Mouse (Mus musculus) lung, embryonic 15.5 days (tissue): ENCODE results near the gene Pcare. TPM values are rescaled to one million over a fixed set of nuclear protein-coding genes. Genes with fewer than 3 reads are reported as not detected.

ENCODE experiments used
- ATAC-seq: fragments of 200-750 bp; cut with Nextera tagmentation; 2 replicates; pipeline ENCODE4 v1.8.0; 2017; ENCODE audit warnings: moderate number of reproducible peaks, borderline replicate concordance; ENCODE audit not compliant: low FRiP score, low TSS enrichment; ENCODE audit errors: extremely low read depth
- H3K27ac ChIP-seq: fragments of 300-500 bp; sonication (generic); 2 replicates; pipeline ENCODE4 v1.5.1; 2015; ENCODE audit warnings: moderate library complexity, mild to moderate bottlenecking, inconsistent platforms
- H3K27me3 ChIP-seq: fragments of 300-500 bp; sonication (generic); 2 replicates; pipeline ENCODE4 v1.6.1; 2015; ENCODE audit warnings: inconsistent platforms
- H3K36me3 ChIP-seq: fragments of 300-500 bp; sonication (generic); 2 replicates; pipeline ENCODE4 v1.6.1; 2015; ENCODE audit warnings: inconsistent platforms
- H3K4me1 ChIP-seq: fragments of 300-500 bp; sonication (generic); 2 replicates; pipeline ENCODE4 v1.6.1; 2015; ENCODE audit warnings: inconsistent platforms
- H3K4me2 ChIP-seq: fragments of 300-500 bp; sonication (generic); 2 replicates; pipeline ENCODE4 v1.6.1; 2015; ENCODE audit warnings: inconsistent platforms, mild to moderate bottlenecking, moderate library complexity
- H3K4me3 ChIP-seq: fragments of 300-500 bp; sonication (generic); 2 replicates; pipeline ENCODE4 v1.5.1; 2015; ENCODE audit warnings: mild to moderate bottlenecking, inconsistent platforms
- H3K9ac ChIP-seq: fragments of 300-500 bp; sonication (generic); 2 replicates; pipeline ENCODE4 v1.6.1; 2015; ENCODE audit warnings: inconsistent platforms
- H3K9me3 ChIP-seq: fragments of 300-500 bp; sonication (generic); 2 replicates; pipeline ENCODE4 v1.6.1; 2016; ENCODE audit warnings: inconsistent platforms
- WGBS: fragments of 180-500 bp; shearing (Covaris S2); methylation state at CpG from one replicate; pipeline ENCODE4 v1.1.7; 2015; 5-methylcytosine and 5-hydroxymethylcytosine counted together
- polyA plus RNA-seq: library from polyadenylated mRNA; unstranded; fragments of >200 nt; fragmentation: Nextera tagmentation; extraction: Ambion mirVana; gene quantifications from 2 replicates; pipeline ENCODE4 v1.2.1, GENCODE M21; 2015

The Pcare gene
- polyA plus RNA-seq, 1 experiment from 2014 or later, result not detected

DNA sequence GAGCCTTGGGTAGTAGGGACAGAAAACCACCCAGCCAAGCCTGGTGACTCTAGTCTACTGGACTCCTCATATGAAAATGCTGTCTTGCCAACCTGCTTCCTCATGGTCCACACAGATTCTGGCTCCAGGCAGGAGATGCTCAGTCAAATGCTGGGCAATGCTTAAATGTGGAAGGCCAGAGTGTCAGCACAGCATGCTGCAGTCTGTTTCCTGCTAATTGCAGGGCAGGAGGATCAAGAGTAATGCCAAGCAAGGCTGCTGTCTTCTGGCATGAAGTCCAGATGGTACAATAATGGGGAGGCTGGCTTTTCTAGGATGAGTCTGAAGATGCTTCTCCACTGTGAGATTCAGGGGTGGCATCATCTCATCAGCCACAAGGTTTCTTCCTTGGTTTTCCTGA, 32.3 kb downstream of the Pcare start:
- no peaks in the 10 kb centered on the region for H3K4me1 ChIP-seq
- ATAC-seq, result no peak
- no peak overlapping the region for H3K9ac ChIP-seq
- no peak overlapping the region for H3K4me2 ChIP-seq
- no peak overlapping the region for H3K4me3 ChIP-seq
- H3K27me3 ChIP-seq, result no peaks in the 10 kb centered on the region
- H3K36me3 ChIP-seq, result no peaks in the 10 kb centered on the region
- no peaks in the 10 kb centered on the region for H3K9me3 ChIP-seq
- no peak overlapping the region for H3K27ac ChIP-seq

- Histone ChIP-seq H3K36me3 (no peaks in the 10 kb centered on the region), H3K4me2 (no peak overlapping the region), H3K4me3 (no peak overlapping the region), H3K9me3 (no peaks in the 10 kb centered on the region), H3K9ac (no peak overlapping the region), H3K27me3 (no peaks in the 10 kb centered on the region), H3K4me1 (0 out of 2 replicates have a peak, but pooled peaks cover under 1% of the 10 kb centered on the region), H3K27ac (no peak overlapping the region)
- 87% methylated on average over 8 of the region's 8 CpGs for WGBS
- no peak for ATAC-seq
Observed at GRCm38 (mm10) chr17:71717881-71718625, 34.6 kb downstream of the Pcare start.

- no peak for ATAC-seq
- 76% methylated on average over 3 of the region's 3 CpGs for WGBS
- Histone ChIP-seq H3K36me3 (no peaks in the 10 kb centered on the region), H3K4me3 (no peak overlapping the region), H3K4me2 (no peak overlapping the region), H3K27ac (no peak overlapping the region), H3K9ac (no peak overlapping the region), H3K27me3 (no peaks in the 10 kb centered on the region), H3K9me3 (no peaks in the 10 kb centered on the region), H3K4me1 (peaks cover 14% of the 10 kb centered on the region; the same call in 1 of the 2 replicates)
Observed at GRCm38 (mm10) chr17:71715034-71715433, 37.7 kb downstream of the Pcare start.

- 41% methylated on average over 6 of the region's 6 CpGs for WGBS
- Histone ChIP-seq H3K9me3 (no peaks in the 10 kb centered on the region), H3K4me1 (peaks cover 14% of the 10 kb centered on the region; the same call in 1 of the 2 replicates), H3K36me3 (no peaks in the 10 kb centered on the region), H3K4me3 (no peak overlapping the region), H3K27ac (no peak overlapping the region), H3K9ac (no peak overlapping the region), H3K27me3 (no peaks in the 10 kb centered on the region), H3K4me2 (no peak overlapping the region)
- no peak for ATAC-seq
Observed at GRCm38 (mm10) chr17:71712279-71712678, 40.4 kb downstream of the Pcare start.

DNA sequence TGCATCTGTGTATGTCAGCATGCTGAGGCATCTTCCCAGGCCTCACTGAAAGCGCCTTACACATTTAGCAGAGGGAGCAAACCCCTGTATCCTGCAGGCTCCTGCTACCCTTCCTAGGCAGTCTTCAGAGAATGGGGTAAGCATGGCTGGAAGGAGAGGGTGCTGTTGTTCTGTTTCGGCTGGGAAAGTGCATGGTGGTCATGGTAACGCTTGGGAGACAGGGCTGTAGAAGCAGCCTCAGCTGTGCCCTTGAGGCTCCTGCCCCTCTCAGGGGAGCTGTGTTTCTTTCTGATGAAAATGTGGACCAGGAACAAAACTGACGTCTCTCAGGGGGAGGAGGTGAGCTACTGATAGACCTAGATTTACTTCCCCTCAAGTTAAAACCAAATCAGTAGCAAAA, 45.0 kb downstream of the Pcare start:
- H3K4me1 ChIP-seq, result peaks cover 10% of the 10 kb centered on the region; the same call in 1 of the 2 replicates
- H3K27ac ChIP-seq, result no peak overlapping the region
- no peaks in the 10 kb centered on the region for H3K9me3 ChIP-seq
- H3K4me3 ChIP-seq, result no peak overlapping the region
- H3K9ac ChIP-seq, result no peak overlapping the region
- no peaks in the 10 kb centered on the region for H3K36me3 ChIP-seq
- no peak overlapping the region for H3K4me2 ChIP-seq
- no peak for ATAC-seq
- no peaks in the 10 kb centered on the region for H3K27me3 ChIP-seq
- 60% methylated on average over 4 of the region's 4 CpGs for WGBS

DNA sequence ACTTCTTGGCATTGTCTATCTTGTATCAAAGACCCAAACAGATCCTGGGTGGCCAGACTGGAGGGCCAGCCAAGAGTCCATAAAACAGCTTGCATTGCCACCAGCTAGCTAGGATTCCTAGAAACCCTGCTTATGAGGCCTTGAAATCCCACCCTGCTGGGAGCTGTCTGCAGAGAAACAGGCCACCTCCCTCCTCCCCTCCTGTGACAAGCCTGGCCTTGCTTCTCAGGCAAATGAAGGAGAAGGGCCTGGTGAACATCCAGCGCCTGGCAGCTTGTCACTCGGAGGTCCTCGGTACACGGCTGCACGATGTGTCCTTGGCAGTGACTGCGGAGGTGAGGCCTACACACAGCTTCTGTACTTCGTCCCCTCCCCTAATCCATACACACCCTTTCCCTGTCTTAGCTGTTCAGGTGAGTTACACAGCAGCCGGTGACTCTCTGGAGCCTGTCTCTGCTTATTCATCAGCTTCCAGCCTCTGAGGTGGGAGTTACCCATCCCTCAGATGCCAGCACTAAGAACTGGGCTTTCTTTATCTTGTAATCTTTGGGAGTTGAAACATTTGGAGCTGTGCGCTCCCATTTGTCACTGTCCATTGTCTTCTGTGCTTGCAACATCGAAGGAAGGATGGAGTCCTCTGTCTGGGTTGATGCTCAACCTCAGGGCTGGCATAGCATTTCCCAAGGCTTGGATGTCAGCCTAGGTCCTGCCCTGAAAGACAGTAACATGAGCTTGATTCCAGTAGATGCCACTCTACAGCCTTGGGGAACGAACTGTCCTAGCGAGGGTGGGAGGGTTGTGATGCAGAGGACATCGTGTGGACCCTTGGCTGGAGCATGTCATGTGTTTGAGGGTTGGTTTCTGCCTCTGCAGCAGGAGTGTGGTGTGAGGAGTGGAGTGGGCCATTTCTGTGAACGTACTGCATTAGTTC, 46.9 kb downstream of the Pcare start:
- no peak overlapping the region for H3K27ac ChIP-seq
- H3K9ac ChIP-seq, result no peak overlapping the region
- no peak overlapping the region for H3K4me2 ChIP-seq
- no peaks in the 10 kb centered on the region for H3K36me3 ChIP-seq
- no peak; the same call in 1 of the 2 replicates for ATAC-seq
- H3K4me3 ChIP-seq, result no peak overlapping the region
- no peaks in the 10 kb centered on the region for H3K4me1 ChIP-seq
- no peaks in the 10 kb centered on the region for H3K9me3 ChIP-seq
- H3K27me3 ChIP-seq, result no peaks in the 10 kb centered on the region
- 78% methylated on average over 14 of the region's 14 CpGs for WGBS

DNA sequence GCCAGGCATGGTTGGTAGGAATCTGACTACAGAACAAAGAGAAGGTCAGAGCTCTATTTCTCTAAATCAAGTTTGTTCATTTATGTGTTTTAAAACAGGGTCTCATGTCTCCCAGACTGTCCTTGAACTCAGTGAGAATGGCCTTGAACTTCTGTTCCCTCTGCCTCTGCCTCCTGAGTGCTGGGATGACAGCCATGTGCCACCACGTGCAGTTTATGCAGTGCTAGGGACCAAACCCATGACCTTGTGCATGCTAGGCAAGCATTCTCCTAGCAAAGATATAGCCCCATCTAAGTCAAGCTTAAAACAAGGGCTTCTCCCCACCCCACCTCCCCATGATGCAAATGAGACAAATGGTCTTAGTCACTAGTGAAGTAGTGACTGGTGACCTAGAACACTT, 47.6 kb downstream of the Pcare start:
- Histone ChIP-seq H3K4me3 (no peak overlapping the region), H3K4me2 (no peak overlapping the region), H3K27ac (no peak overlapping the region), H3K9ac (no peak overlapping the region), H3K4me1 (no peaks in the 10 kb centered on the region), H3K36me3 (no peaks in the 10 kb centered on the region), H3K27me3 (no peaks in the 10 kb centered on the region), H3K9me3 (no peaks in the 10 kb centered on the region)
- ATAC-seq, result no peak
- WGBS, result 41% methylated on average over 1 of the region's 1 CpGs

DNA sequence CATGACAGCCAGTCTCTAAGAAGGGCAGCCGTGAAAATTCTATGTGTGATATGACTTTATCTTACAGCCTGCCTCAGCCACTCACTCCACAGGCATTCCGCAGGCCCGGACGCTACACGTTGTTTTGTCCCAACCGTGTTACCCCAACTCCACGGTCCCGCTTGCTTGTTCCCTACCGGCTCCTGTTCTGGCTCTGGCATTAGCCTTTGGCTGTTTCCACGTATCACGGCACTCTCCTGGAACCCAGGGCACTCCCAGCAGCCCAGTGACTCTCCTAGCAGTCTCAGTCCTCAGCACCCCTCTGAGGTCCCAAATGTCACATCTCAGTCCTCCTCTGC, 54.1 kb downstream of the Pcare start:
- Histone ChIP-seq H3K27ac (no peak overlapping the region), H3K4me1 (peaks cover 10% of the 10 kb centered on the region), H3K4me3 (no peak overlapping the region), H3K27me3 (no peaks in the 10 kb centered on the region), H3K9me3 (no peaks in the 10 kb centered on the region), H3K4me2 (no peak overlapping the region), H3K9ac (no peak overlapping the region), H3K36me3 (no peaks in the 10 kb centered on the region)
- 38% methylated on average over 11 of the region's 11 CpGs for WGBS
- no peak for ATAC-seq

DNA sequence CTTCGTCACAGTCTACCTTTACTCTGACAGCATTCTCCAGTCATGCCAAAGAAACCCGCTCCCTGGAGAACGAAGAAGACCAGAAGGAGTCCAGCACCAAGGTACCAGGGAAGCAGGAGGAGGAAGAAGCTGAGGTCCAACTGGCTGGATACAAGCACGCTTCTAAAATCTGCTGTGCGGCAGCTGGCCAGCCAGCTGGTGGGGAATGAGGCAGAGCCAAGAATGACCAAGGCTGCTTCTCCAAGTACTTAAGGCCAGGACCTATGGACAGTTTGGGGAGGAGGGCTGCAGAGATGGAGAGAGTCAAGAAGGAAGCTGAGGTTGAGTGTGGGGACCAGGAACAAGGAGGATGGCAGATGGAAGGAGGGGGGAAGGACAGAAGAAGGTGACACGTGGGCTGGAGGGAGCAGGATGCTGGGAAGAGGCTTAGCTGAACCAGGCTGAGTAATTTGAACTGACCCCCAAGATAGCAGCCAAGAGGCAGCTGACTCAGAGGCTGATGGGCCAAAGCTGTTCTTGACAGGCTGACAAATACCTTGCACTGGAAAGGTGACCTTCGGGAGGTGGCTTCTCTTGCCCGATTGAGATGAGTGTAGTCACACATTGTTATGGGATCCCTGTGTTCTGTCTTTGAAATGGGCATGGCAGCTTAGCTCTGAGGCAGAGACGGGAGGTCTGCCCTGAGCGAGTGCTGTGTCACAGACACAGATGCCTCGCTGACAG, 54.6 kb downstream of the Pcare start:
- Histone ChIP-seq H3K36me3 (no peaks in the 10 kb centered on the region), H3K4me3 (no peak overlapping the region), H3K9ac (no peak overlapping the region), H3K4me2 (no peak overlapping the region), H3K9me3 (no peaks in the 10 kb centered on the region), H3K4me1 (peaks cover 10% of the 10 kb centered on the region), H3K27ac (no peak overlapping the region), H3K27me3 (no peaks in the 10 kb centered on the region)
- 53% methylated on average over 11 of the region's 11 CpGs for WGBS
- ATAC-seq, result peak; percentile 44

- Histone ChIP-seq H3K4me2 (no peak overlapping the region), H3K4me1 (peaks cover 13% of the 10 kb centered on the region), H3K9ac (no peak overlapping the region), H3K9me3 (no peaks in the 10 kb centered on the region), H3K27me3 (no peaks in the 10 kb centered on the region), H3K36me3 (no peaks in the 10 kb centered on the region), H3K4me3 (no peak overlapping the region), H3K27ac (no peak overlapping the region)
- WGBS, result 79% methylated on average over 5 of the region's 5 CpGs
- ATAC-seq, result no peak
Observed at GRCm38 (mm10) chr17:71696396-71696795, 56.3 kb downstream of the Pcare start.

GRCm38 (mm10) chr17:71695716-71696315, 56.9 kb downstream of the Pcare start:
- Histone ChIP-seq H3K27ac (no peak overlapping the region), H3K9ac (no peak overlapping the region)

More at GRCm38 (mm10) chr17:71695716-71696315, 56.9 kb downstream of the Pcare start:
- H3K4me1 ChIP-seq, result peaks cover 17% of the 10 kb centered on the region
- H3K9me3 ChIP-seq, result no peaks in the 10 kb centered on the region
- H3K36me3 ChIP-seq, result no peaks in the 10 kb centered on the region
- H3K4me3 ChIP-seq, result no peak overlapping the region
- H3K4me2 ChIP-seq, result no peak overlapping the region
- no peak for ATAC-seq
- no peaks in the 10 kb centered on the region for H3K27me3 ChIP-seq
- WGBS, result 70% methylated on average over 15 of the region's 15 CpGs
